Mouse (Mus musculus) Patski (cell line): Measurements from ENCODE around the gene Gm20824. TPM values are rescaled to one million over a fixed set of nuclear protein-coding genes. Genes with fewer than 3 reads are reported as not detected.
"Not testable (repeated sequence)": the region's sequence is repeated elsewhere in the genome, so short reads cannot be mapped to it uniquely, and the experiment has no call there.

Source experiments
- ATAC-seq: fragments of 100-300 bp; one replicate; pipeline ENCODE4 v1.8.0; 2021
- CTCF ChIA-PET: fragments of 350-600 bp; sonication (Branson Sonifier 250); formaldehyde crosslinking; loops from one replicate; lab custom pipeline; 2022; ENCODE audit warnings: inconsistent platforms; lab: Charles Lee
- POLR2A ChIA-PET: fragments of 350-600 bp; sonication (Branson Sonifier 250); formaldehyde crosslinking; loops from one replicate; lab custom pipeline; 2022; ENCODE audit warnings: antibody characterized with exemption, inconsistent platforms; lab: Charles Lee
- DNase-seq: peaks from one replicate; pipeline ENCODE4 v3.0.0-alpha.2; 2011; ENCODE audit warnings: low read depth, low spot score
- H3K27me3 ChIP-seq: fragments of 371-371 bp; one replicate; pipeline ENCODE4 v1.5.1; 2021
- in situ Hi-C: fragments of 300-500 bp; cut with MboI; formaldehyde crosslinking; loops from 3 replicates; pipeline ENCODE4 v1.11.1; 2018; ENCODE audit warnings: low pct_unique_long_range_greater_than_20kb, mixed read lengths
- polyA plus RNA-seq: library from polyadenylated mRNA; unstranded; gene quantifications from one replicate; pipeline ENCODE4 v1.2.3, GENCODE M21; 2021

Gene Gm20824
- not detected for polyA plus RNA-seq

- H3K27me3 ChIP-seq, in situ Hi-C loops, DNase-seq, CTCF ChIA-PET, POLR2A ChIA-PET, ATAC-seq: not testable (repeated sequence)
These were observed at the start of gene Gm20824 for GRCm38 (mm10) chrY:8257607-8258006. TSS of gene Gm20824 (plus strand) at chrY:8257907.

Other genes with a start within 250 kb of the Gm20824 start
- gene Gm20825, start 186.4 kb upstream of the Gm20824 start, polyA plus RNA-seq = not detected